Mouse (Mus musculus): ENCODE measurements around the gene Nsf.
"Not testable (repeated sequence)": the region's sequence is repeated elsewhere in the genome, so short reads cannot be mapped to it uniquely, and the experiment has no call there.

DNA sequence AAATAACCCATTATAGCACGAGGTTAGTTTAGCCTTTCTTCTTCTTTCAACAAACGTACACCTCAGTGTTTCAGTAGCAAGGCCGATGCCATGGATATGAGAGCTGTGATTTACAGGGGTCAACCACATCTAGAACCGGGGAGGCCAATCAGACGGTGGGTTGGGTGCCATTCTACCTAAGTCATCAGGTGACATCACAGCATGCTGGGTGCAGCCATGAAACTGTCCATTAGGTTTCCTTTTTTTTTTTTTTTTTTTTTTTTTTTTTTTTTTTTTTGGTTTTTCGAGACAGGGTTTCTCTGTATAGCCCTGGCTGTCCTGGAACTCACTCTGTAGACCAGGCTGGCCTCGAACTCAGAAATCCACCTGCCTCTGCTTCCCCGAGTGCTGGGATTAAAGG lies 74.4 kb downstream of the Nsf start:
- not testable (repeated sequence) for TF ChIP-seq GATA1, TAL1 (IDR thresholded peaks at IDR 0.05; ENCODE audit: low read length)

All from erythroblast, embryonic 14.5 days (primary cell).